Mouse (Mus musculus) stomach, embryonic 14.5 days (tissue): ENCODE measurements at regions not wholly inside any gene's neighbourhood (a gene's known extent, or its start where the extent isn't known, plus 50 kb on each side); places are given as distances from the start of the nearest gene placed in this dataset.

Experiments
- ATAC-seq: fragments of 200-750 bp; cut with Nextera tagmentation; 2 replicates; pipeline ENCODE4 v1.8.0; 2017; ENCODE audit warnings: low read depth, moderate TSS enrichment; ENCODE audit not compliant: insufficient number of reproducible peaks, insufficient read depth, low FRiP score
- H3K27ac ChIP-seq: fragments of 300-500 bp; sonication (generic); 2 replicates; pipeline ENCODE4 v1.5.1; 2014; ENCODE audit warnings: mild to moderate bottlenecking, low read length, moderate library complexity, mixed read lengths
- H3K27me3 ChIP-seq: fragments of 300-500 bp; sonication (generic); 2 replicates; pipeline ENCODE4 v1.6.1; 2014; ENCODE audit warnings: low read length, control low read depth, mixed read lengths; ENCODE audit not compliant: control insufficient read depth, insufficient read depth
- H3K36me3 ChIP-seq: fragments of 300-500 bp; sonication (generic); 2 replicates; pipeline ENCODE4 v1.6.1; 2014; ENCODE audit warnings: mild to moderate bottlenecking, control low read depth, low read length, moderate library complexity, mixed read lengths; ENCODE audit not compliant: control insufficient read depth, insufficient read depth
- H3K4me1 ChIP-seq: fragments of 300-500 bp; sonication (generic); 2 replicates; pipeline ENCODE4 v1.6.1; 2014; ENCODE audit warnings: low read length, control low read depth, mixed read lengths; ENCODE audit not compliant: control insufficient read depth, insufficient read depth
- H3K4me2 ChIP-seq: fragments of 300-500 bp; sonication (generic); replicated peaks from 2 replicates; pipeline ENCODE4 v1.6.1; 2014; ENCODE audit warnings: low read depth, low read length, control low read depth
- H3K4me3 ChIP-seq: fragments of 300-500 bp; sonication (generic); 2 replicates; pipeline ENCODE4 v1.5.1; 2014; ENCODE audit warnings: low read depth, low read length, control low read depth
- H3K9ac ChIP-seq: fragments of 300-500 bp; sonication (generic); replicated peaks from 2 replicates; pipeline ENCODE4 v1.6.1; 2014; ENCODE audit warnings: low read depth, mild to moderate bottlenecking, control low read depth, low read length, moderate library complexity, mixed read lengths
- H3K9me3 ChIP-seq: fragments of 300-500 bp; sonication (generic); 2 replicates; pipeline ENCODE4 v1.6.1; 2016; ENCODE audit warnings: low read depth, low read length, control low read depth; ENCODE audit not compliant: control insufficient read depth
- WGBS: fragments of 180-500 bp; shearing (Covaris S2); extraction: QIAGEN DNeasy Blood & Tissue Kit; methylation state at CpG from one replicate; pipeline ENCODE4 v1.1.7; 2014; 5-methylcytosine and 5-hydroxymethylcytosine counted together

- Histone ChIP-seq H3K9me3 (no peaks in the 10 kb centered on the region), H3K27ac (no peak overlapping the region), H3K9ac (no peak overlapping the region), H3K36me3 (no peaks in the 10 kb centered on the region), H3K4me3 (no peak overlapping the region), H3K4me2 (no peak overlapping the region), H3K4me1 (peaks cover 13% of the 10 kb centered on the region), H3K27me3 (no peaks in the 10 kb centered on the region)
- ATAC-seq: no peak
- WGBS: 83% methylated on average over 2 of the region's 2 CpGs
These were observed 77.5 kb upstream of the Gm47985 start for GRCm38 (mm10) chr1:151104806-151105205.

- no peak overlapping the region for H3K4me2 ChIP-seq
- WGBS: 73% methylated on average over 3 of the region's 3 CpGs
- H3K27me3 ChIP-seq: no peaks in the 10 kb centered on the region
- no peak overlapping the region for H3K27ac ChIP-seq
- H3K4me3 ChIP-seq: no peak overlapping the region
- peaks cover 16% of the 10 kb centered on the region for H3K4me1 ChIP-seq
- no peaks in the 10 kb centered on the region for H3K9me3 ChIP-seq
- no peak for ATAC-seq
- no peaks in the 10 kb centered on the region for H3K36me3 ChIP-seq
- no peak overlapping the region for H3K9ac ChIP-seq
These were observed 77.1 kb upstream of the Gm47985 start for GRCm38 (mm10) chr1:151105251-151105650.

DNA sequence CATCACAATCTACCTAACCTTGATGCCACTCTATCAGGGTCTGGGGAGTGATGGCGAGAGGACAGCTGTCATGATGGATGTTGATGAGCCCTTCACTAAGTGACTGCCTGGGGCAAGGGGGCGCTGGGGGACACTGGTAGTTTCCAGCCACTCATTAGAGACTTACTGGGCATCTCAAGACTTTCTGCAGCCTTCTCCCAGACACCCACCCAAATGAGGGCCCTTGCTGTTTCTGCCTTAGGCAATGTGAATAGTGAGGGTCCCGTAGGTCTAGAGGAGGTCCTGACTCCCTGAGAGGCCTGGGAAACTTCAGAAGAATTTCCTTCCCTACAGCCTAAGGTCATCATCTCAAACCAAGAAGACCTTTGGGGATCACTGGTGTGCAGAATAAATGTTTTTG, 74.9 kb upstream of the Gm47985 start:
- Histone ChIP-seq H3K36me3 (no peaks in the 10 kb centered on the region), H3K27ac (no peak overlapping the region), H3K4me3 (no peak overlapping the region), H3K27me3 (no peaks in the 10 kb centered on the region), H3K9me3 (no peaks in the 10 kb centered on the region), H3K4me2 (no peak overlapping the region), H3K9ac (no peak overlapping the region), H3K4me1 (peaks cover 14% of the 10 kb centered on the region)
- 76% methylated on average over 3 of the region's 3 CpGs for WGBS
- no peak for ATAC-seq

DNA sequence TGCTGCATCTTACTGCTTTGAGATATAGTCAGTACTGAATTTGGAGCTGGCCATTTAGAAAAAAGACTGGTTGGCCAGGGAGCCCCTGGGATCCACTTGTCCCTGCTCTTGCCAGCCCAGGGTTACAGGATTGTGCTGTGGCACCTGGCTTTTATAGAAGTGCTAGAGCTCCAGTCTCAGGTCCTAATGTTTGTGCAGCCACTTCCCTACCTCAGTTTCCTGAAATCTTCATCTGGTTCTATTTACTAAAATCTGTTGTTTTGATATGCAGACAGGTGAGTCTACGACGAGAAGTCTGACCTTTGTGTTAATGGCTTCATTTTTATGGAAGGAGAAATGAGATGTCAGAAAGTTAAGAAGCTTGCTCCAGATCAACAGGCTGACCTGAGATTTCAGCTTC, 73.0 kb upstream of the Gm47985 start:
- WGBS: 51% methylated on average over 2 of the region's 2 CpGs
- Histone ChIP-seq H3K4me3 (no peak overlapping the region), H3K27me3 (no peaks in the 10 kb centered on the region), H3K9me3 (no peaks in the 10 kb centered on the region), H3K4me2 (no peak overlapping the region), H3K36me3 (no peaks in the 10 kb centered on the region), H3K4me1 (peaks cover 6% of the 10 kb centered on the region; the same call in 1 of the 2 replicates), H3K9ac (no peak overlapping the region), H3K27ac (no peak overlapping the region)
- no peak for ATAC-seq

- Histone ChIP-seq H3K4me1 (peaks cover 6% of the 10 kb centered on the region; the same call in 1 of the 2 replicates), H3K4me2 (no peak overlapping the region), H3K27me3 (no peaks in the 10 kb centered on the region), H3K9me3 (no peaks in the 10 kb centered on the region), H3K36me3 (no peaks in the 10 kb centered on the region), H3K9ac (no peak overlapping the region), H3K27ac (no peak overlapping the region), H3K4me3 (no peak overlapping the region)
- ATAC-seq: no peak
- 72% methylated on average over 4 of the region's 4 CpGs for WGBS
These were observed 71.9 kb upstream of the Gm47985 start for GRCm38 (mm10) chr1:151110412-151110811.

GRCm38 (mm10) chr1:151111683-151112082, 70.7 kb upstream of the Gm47985 start:
- ATAC-seq: no peak
- Histone ChIP-seq H3K4me1 (peaks cover 6% of the 10 kb centered on the region; the same call in 1 of the 2 replicates), H3K27ac (no peak overlapping the region), H3K36me3 (no peaks in the 10 kb centered on the region), H3K27me3 (no peaks in the 10 kb centered on the region), H3K4me2 (no peak overlapping the region), H3K4me3 (no peak overlapping the region), H3K9me3 (no peaks in the 10 kb centered on the region), H3K9ac (no peak overlapping the region)
- WGBS: 22% methylated on average over 6 of the region's 6 CpGs

GRCm38 (mm10) chr1:151112390-151112789, 69.9 kb upstream of the Gm47985 start:
- ATAC-seq: no peak
- H3K9ac ChIP-seq: no peak overlapping the region
- no peaks in the 10 kb centered on the region for H3K36me3 ChIP-seq
- WGBS: 9% methylated on average over 2 of the region's 2 CpGs
- H3K4me1 ChIP-seq: peaks cover 6% of the 10 kb centered on the region; the same call in 1 of the 2 replicates
- no peak overlapping the region for H3K4me3 ChIP-seq
- no peaks in the 10 kb centered on the region for H3K27me3 ChIP-seq
- H3K4me2 ChIP-seq: no peak overlapping the region
- no peak overlapping the region for H3K27ac ChIP-seq
- no peaks in the 10 kb centered on the region for H3K9me3 ChIP-seq

DNA sequence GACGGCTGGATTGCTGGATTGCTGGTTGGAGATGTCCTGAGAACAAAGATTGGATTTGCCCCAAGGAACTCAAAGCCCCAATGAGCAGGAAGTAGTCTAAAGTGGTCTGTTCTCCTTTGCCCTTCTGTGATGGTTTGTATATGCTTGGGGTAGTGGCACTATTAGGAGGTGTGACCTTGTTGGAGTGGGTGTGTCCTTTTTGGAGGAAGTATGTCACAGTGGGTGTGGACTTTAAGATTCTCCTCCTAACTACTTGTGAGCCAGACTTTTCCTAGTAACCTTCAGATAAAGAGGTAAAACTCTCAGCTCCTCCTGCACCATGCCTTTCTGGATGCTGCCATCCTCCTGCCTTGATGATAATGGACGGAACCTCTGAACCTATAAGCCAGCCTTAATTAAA, 69.1 kb upstream of the Gm47985 start:
- ATAC-seq: no peak
- Histone ChIP-seq H3K9ac (no peak overlapping the region), H3K4me3 (no peak overlapping the region), H3K9me3 (no peaks in the 10 kb centered on the region), H3K36me3 (no peaks in the 10 kb centered on the region), H3K4me1 (peaks cover 6% of the 10 kb centered on the region; the same call in 1 of the 2 replicates), H3K27me3 (no peaks in the 10 kb centered on the region), H3K27ac (no peak overlapping the region), H3K4me2 (no peak overlapping the region)
- 78% methylated on average over 2 of the region's 2 CpGs for WGBS

DNA sequence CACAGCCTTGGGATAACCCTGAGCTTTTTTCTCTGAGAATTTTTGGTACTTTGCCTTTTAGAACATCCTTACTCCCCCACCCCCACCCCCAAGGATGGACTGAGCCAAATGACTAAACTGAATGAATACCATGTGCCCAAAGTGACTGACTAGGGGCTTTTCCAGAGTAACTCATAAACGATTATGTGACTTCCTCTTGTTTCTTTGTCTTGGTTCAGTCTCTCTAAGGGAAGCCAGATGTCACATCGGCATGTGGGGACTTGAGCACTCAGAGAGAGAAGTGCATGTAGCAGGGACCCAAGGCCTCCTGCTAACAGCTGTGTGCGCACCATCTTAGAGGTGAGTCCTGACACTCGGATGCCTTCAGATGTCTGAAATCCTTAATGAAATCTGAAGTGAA, 63.8 kb upstream of the Gm47985 start:
- no peak overlapping the region for H3K9ac ChIP-seq
- no peaks in the 10 kb centered on the region for H3K9me3 ChIP-seq
- no peak overlapping the region for H3K4me3 ChIP-seq
- no peak overlapping the region for H3K4me2 ChIP-seq
- ATAC-seq: no peak
- no peaks in the 10 kb centered on the region for H3K27me3 ChIP-seq
- 59% methylated on average over 4 of the region's 4 CpGs for whole genome bisulfite sequencing
- H3K27ac ChIP-seq: no peak overlapping the region
- no peaks in the 10 kb centered on the region for H3K36me3 ChIP-seq
- no peaks in the 10 kb centered on the region for H3K4me1 ChIP-seq
